Mouse (Mus musculus): Measurements from ENCODE around the gene Ccnb2. TPM values are rescaled to one million over a fixed set of nuclear protein-coding genes. Genes with fewer than 3 reads are reported as not detected.

The Ccnb2 gene
- polyA plus RNA-seq, 2 experiments: 97.1 to 144 TPM

- Histone ChIP-seq H3K4me2 (replicated peaks; ENCODE audit: low read depth, low read length, severe bottlenecking) (no peak overlapping the region), H3K27me3 (ENCODE audit: control insufficient read depth, insufficient read depth, low read length) (no peaks in the 10 kb centered on the region), H3K9me3 (ENCODE audit: control insufficient read depth, low read length) (no peaks in the 10 kb centered on the region), H3K4me3 (replicated peaks; ENCODE audit: low read length) (no peak overlapping the region), H3K9ac (ENCODE audit: low read depth, low read length, severe bottlenecking) (no peak overlapping the region), H3K36me3 (ENCODE audit: control insufficient read depth, insufficient read depth, low read length) (peaks cover 83% of the 10 kb centered on the region), H3K4me1 (ENCODE audit: control insufficient read depth, insufficient read depth, low read length) (no peaks in the 10 kb centered on the region), H3K27ac (replicated peaks; ENCODE audit: low read depth, low read length) (no peak overlapping the region)
- DNase-seq (ENCODE audit: low spot score) (no peak), ATAC-seq (ENCODE audit: low FRiP score, low read depth) (no peak)
- no peak for TF ChIP-seq POLR2A (IDR thresholded peaks at IDR 0.05; ENCODE audit: borderline replicate concordance, extremely low read depth, insufficient read depth, insufficient read length)
- 92% methylated on average over 6 of the region's 6 CpGs for WGBS
These were observed 54.4 kb downstream of the Ccnb2 start for GRCm38 (mm10) chr9:70366898-70367297.

- ATAC-seq (ENCODE audit: low FRiP score, low read depth) (no peak), DNase-seq (ENCODE audit: low spot score) (no peak)
- no peak for TF ChIP-seq POLR2A (IDR thresholded peaks at IDR 0.05; ENCODE audit: borderline replicate concordance, extremely low read depth, insufficient read depth, insufficient read length)
- H3K9me3 ChIP-seq (ENCODE audit: control insufficient read depth, low read length): no peaks in the 10 kb centered on the region
- H3K9ac ChIP-seq (ENCODE audit: low read depth, low read length, severe bottlenecking): no peak overlapping the region
- H3K4me2 ChIP-seq (replicated peaks; ENCODE audit: low read depth, low read length, severe bottlenecking): no peak overlapping the region
- H3K27me3 ChIP-seq (ENCODE audit: control insufficient read depth, insufficient read depth, low read length): no peaks in the 10 kb centered on the region
- 77% methylated on average over 2 of the region's 2 CpGs for whole genome bisulfite sequencing
- no peaks in the 10 kb centered on the region for H3K4me1 ChIP-seq (ENCODE audit: control insufficient read depth, insufficient read depth, low read length)
- no peak overlapping the region for H3K27ac ChIP-seq (replicated peaks; ENCODE audit: low read depth, low read length)
- H3K36me3 ChIP-seq (ENCODE audit: control insufficient read depth, insufficient read depth, low read length): peaks cover 75% of the 10 kb centered on the region
- H3K4me3 ChIP-seq (replicated peaks; ENCODE audit: low read length): no peak overlapping the region
These were observed 55.4 kb downstream of the Ccnb2 start for GRCm38 (mm10) chr9:70365915-70366314.

GRCm38 (mm10) chr9:70364741-70365140 lies 56.6 kb downstream of the Ccnb2 start:
- no peak overlapping the region for H3K4me3 ChIP-seq (replicated peaks; ENCODE audit: low read length)
- peaks cover 70% of the 10 kb centered on the region for H3K36me3 ChIP-seq (ENCODE audit: control insufficient read depth, insufficient read depth, low read length)
- H3K27ac ChIP-seq (replicated peaks; ENCODE audit: low read depth, low read length): no peak overlapping the region
- H3K9me3 ChIP-seq (ENCODE audit: control insufficient read depth, low read length): no peaks in the 10 kb centered on the region
- H3K4me1 ChIP-seq (ENCODE audit: control insufficient read depth, insufficient read depth, low read length): no peaks in the 10 kb centered on the region
- 91% methylated on average over 8 of the region's 8 CpGs for WGBS
- no peak overlapping the region for H3K4me2 ChIP-seq (replicated peaks; ENCODE audit: low read depth, low read length, severe bottlenecking)
- H3K27me3 ChIP-seq (ENCODE audit: control insufficient read depth, insufficient read depth, low read length): no peaks in the 10 kb centered on the region
- TF ChIP-seq POLR2A (IDR thresholded peaks at IDR 0.05; ENCODE audit: borderline replicate concordance, extremely low read depth, insufficient read depth, insufficient read length): no peak
- ATAC-seq (ENCODE audit: low FRiP score, low read depth) (no peak), DNase-seq (ENCODE audit: low spot score) (no peak)
- H3K9ac ChIP-seq (ENCODE audit: low read depth, low read length, severe bottlenecking): no peak overlapping the region

- Histone ChIP-seq H3K4me1 (ENCODE audit: control insufficient read depth, insufficient read depth, low read length) (peaks cover 2% of the 10 kb centered on the region; the same call in 1 of the 2 replicates), H3K4me3 (replicated peaks; ENCODE audit: low read length) (no peak overlapping the region), H3K27ac (replicated peaks; ENCODE audit: low read depth, low read length) (no peak overlapping the region), H3K9ac (ENCODE audit: low read depth, low read length, severe bottlenecking) (no peak overlapping the region), H3K36me3 (ENCODE audit: control insufficient read depth, insufficient read depth, low read length) (peaks cover 48% of the 10 kb centered on the region), H3K9me3 (ENCODE audit: control insufficient read depth, low read length) (no peaks in the 10 kb centered on the region), H3K4me2 (replicated peaks; ENCODE audit: low read depth, low read length, severe bottlenecking) (no peak overlapping the region), H3K27me3 (ENCODE audit: control insufficient read depth, insufficient read depth, low read length) (no peaks in the 10 kb centered on the region)
- TF ChIP-seq POLR2A (IDR thresholded peaks at IDR 0.05; ENCODE audit: borderline replicate concordance, extremely low read depth, insufficient read depth, insufficient read length): no peak
- no peak for DNase-seq (ENCODE audit: low spot score)
- 96% methylated on average over 2 of the region's 2 CpGs for WGBS
- ATAC-seq (ENCODE audit: low FRiP score, low read depth): no peak
These were observed 61.8 kb downstream of the Ccnb2 start for GRCm38 (mm10) chr9:70359402-70360131.

Small RNAs within 50 kb of the gene (microRNA-seq; reads per million reads assigned to microRNA genes)
- 5.3 reads per million, percentile 14 among the genes with 10 or more reads in this experiment for gene Mir5626

Other genes starting within 250 kb of the Ccnb2 start
- gene Myo1e, start 214.2 kb downstream of the Ccnb2 start, polyA plus RNA-seq (2012; rRNA removed): 11.0 and 12.1 TPM in 2 replicates
- gene Myo1e, start 214.2 kb downstream of the Ccnb2 start, polyA plus RNA-seq (2014; fragmentation: Nextera tagmentation; extraction: Ambion mirVana): 20.4 and 22.9 TPM in 2 replicates
- 38.8 and 48.7 TPM in 2 replicates for gene Rnf111, start 82.2 kb upstream of the Ccnb2 start, polyA plus RNA-seq (2012; rRNA removed)
- 25.3 and 29.9 TPM in 2 replicates for gene Rnf111, start 82.2 kb upstream of the Ccnb2 start, polyA plus RNA-seq (2014; fragmentation: Nextera tagmentation; extraction: Ambion mirVana)
- 33.9 and 52.8 TPM in 2 replicates for gene Sltm, start 121.2 kb upstream of the Ccnb2 start, polyA plus RNA-seq (2012; rRNA removed)
- 49.8 and 52.3 TPM in 2 replicates for gene Sltm, start 121.2 kb upstream of the Ccnb2 start, polyA plus RNA-seq (2014; fragmentation: Nextera tagmentation; extraction: Ambion mirVana)
- gene Gm10642, start 234.7 kb upstream of the Ccnb2 start, polyA plus RNA-seq (2012; rRNA removed): 0.30 and 0.33 TPM in 2 replicates
- gene Gm10642, start 234.7 kb upstream of the Ccnb2 start, polyA plus RNA-seq (2014; fragmentation: Nextera tagmentation; extraction: Ambion mirVana): 0.29 and 0.65 TPM in 2 replicates
- 6.1 and 6.3 TPM in 2 replicates for gene Mindy2, start 235.6 kb upstream of the Ccnb2 start, polyA plus RNA-seq (2012; rRNA removed)
- 13.0 and 13.1 TPM in 2 replicates for gene Mindy2, start 235.6 kb upstream of the Ccnb2 start, polyA plus RNA-seq (2014; fragmentation: Nextera tagmentation; extraction: Ambion mirVana)

Measured in limb, embryonic 14.5 days (tissue).